Mouse (Mus musculus): ENCODE data around the gene Zfp59.

DNA sequence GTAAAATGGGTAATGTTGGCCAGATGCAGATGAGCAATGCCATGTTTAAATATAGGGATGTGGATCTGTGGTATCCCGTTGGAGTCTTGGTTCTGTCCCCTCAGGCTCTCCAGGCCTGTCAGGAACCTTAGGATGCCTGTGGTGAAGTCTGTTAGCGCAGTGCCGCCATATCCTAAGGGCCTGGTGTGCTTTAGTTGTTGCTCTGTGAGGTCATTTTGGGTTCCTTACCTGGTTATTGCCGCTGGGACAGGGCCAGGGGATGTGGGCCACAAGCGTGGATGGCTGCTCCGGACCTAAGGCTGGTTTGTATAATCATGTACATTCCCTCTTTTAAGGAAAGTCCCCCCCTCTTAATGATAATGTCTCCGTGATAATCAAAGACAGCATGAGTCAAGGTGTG lies 1.2 kb downstream of the Zfp59 start:
- TF ChIP-seq CTCF (IDR thresholded peaks at IDR 0.05; ENCODE audit: low read depth): no peak
- no peak for TF ChIP-seq EP300 (IDR thresholded peaks at IDR 0.05; ENCODE audit: low read depth)
